Mouse (Mus musculus): ENCODE results near the gene Tbc1d14.

Gene Tbc1d14

DNA sequence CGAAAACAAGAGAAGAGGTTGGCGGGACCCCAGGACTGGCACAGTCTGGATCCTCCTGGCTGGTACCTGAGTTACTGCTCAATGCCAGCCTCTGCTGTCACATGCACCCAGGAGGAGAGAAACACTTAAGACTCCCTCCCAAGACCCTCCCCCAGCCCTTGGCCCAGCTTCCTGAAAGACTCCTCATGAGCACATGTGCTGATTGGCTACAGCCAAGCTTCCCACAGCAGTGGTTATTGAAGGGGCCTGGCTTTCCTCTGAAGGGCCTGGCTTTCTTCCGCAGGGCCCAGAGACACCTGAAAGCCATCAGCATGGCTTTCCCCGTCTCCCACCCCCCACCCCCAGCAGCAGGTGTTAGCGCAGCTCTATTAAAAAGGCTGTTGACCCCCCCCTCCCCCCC is at the start of gene Tbc1d14:
Gene Tbc1d14, minus strand, starts transcription at position 101 of the 400 bp plus-strand sequence.
- no peak for DNase-seq

DNA sequence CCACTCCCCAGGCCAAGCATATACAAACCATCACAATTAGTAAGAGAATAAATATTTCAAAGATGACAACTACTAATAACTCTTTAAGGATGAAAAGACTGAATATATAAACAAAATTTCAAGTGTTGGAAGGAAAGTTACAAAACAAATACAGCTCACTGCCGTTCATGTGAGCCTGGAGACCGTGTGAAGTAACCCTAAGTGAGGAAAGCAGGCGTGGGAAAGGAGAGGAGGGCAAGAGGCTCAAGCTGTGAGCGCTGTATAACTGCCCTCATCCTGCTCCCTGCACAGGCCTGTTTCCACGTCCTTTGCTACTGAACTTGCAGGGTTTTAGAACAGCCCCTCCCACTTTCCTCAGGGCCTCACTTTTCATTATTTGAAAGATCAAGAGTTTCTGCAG is 32.5 kb upstream of the Tbc1d14 start:
- no peak for DNase-seq

DNA sequence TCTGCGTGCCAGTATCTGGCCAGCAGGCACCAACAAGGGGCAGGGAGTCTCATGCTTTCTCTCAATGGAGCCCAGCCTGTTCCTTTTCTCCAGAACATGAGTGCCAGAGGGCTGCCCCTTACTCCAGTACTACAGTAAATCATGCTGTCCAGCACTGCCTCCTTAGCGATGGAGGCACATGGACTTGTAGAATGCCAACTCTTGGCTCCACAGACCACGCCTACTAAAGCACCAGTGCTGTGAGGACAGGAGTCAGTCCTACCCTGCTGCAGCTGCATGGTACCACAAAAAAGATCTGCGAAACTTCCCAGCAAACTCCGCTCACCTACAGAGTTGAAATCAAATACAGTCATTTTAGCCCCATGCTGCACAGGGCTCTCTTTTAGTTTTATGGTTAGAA is 30.6 kb upstream of the Tbc1d14 start:
- no peak for DNase-seq

GRCm38 (mm10) chr5:36621058-36621449 is 28.0 kb upstream of the Tbc1d14 start:
- no peak for DNase-seq

GRCm38 (mm10) chr5:36620409-36621057 is 27.5 kb upstream of the Tbc1d14 start:
- DNase-seq, result peak; percentile 29

- no peak for DNase-seq
These were observed 25.8 kb upstream of the Tbc1d14 start for GRCm38 (mm10) chr5:36618890-36619289.

DNA sequence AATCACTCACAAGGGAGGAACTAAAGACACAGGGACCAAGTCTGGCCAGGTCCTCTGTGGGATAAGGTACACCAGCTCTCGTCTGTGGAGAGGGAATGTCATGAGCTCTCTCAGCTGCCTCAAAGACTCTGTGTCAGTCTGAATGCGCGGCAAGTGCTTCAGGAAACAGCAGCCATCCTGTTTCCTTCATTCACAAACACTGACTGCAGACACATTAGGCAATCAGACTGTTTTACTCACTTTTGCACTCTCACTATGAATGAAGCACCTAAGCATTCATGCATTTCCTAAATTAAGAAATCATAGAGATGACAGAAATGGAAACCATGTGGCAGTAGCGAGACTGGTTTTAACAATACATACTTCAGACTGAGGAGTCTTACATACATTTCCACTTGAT is 25.3 kb upstream of the Tbc1d14 start:
- DNase-seq, result no peak

GRCm38 (mm10) chr5:36614124-36614523 is 21.0 kb upstream of the Tbc1d14 start:
- no peak for DNase-seq

- no peak for DNase-seq
These were observed 15.9 kb upstream of the Tbc1d14 start for GRCm38 (mm10) chr5:36608939-36609499.

DNA sequence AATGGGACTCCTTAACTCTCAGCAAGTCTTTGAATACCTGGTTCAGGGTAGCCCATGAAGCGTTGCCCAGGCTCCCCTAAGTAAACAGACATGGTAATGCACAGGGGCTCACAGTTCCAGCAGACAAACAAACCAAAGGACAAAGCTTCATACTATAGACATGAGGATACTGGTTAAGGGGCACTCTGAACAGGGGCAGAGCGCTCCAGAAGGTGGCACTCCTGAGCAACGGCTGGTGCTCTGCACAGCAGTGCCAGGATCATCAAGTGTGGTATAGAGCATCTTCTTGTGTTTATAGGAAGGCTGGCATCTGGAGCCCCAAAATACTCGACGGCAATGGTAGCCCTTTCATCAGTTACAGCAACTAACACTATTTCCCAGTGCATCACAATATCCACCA is 10.0 kb upstream of the Tbc1d14 start:
- DNase-seq, result peak; percentile 44

DNA sequence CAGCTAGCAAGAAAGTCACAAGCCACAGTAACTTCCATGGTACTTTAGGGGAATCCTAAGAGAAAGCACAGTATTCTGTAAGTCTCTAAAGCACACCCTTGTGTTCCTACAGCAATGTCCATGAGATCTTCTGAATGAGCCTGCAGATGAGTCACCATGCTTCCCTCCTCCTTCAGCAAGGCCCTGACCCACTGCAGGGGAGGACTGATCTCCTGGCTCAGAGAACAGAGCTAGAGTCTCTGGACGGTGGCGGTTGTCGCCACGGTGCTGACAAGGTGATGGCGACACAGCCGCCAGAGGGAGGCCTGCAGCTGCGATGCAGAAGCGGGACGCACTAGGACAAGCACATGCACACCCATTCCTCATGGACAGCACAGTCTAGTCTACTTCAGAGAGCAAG is 9.0 kb upstream of the Tbc1d14 start:
- DNase-seq, result no peak

DNA sequence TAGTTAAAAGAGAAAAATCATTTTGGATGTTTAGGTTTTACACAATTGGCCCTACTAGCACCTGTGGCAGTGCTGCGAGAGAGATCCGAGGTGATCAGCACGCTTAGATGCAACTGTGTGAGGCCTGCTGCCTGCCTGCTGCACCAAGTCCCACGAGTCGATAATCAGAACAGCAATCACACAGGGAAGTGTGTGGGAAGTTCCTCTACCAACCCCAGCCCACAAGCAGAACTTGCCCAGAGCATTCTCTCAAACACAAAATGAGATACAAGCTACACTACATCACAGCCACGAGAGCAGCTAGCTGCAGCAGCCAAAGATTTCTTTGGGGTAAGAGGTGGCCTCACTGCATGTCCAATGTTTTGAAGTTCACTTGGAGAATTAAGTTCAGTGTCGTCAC is 8.4 kb upstream of the Tbc1d14 start:
- no peak for DNase-seq

DNA sequence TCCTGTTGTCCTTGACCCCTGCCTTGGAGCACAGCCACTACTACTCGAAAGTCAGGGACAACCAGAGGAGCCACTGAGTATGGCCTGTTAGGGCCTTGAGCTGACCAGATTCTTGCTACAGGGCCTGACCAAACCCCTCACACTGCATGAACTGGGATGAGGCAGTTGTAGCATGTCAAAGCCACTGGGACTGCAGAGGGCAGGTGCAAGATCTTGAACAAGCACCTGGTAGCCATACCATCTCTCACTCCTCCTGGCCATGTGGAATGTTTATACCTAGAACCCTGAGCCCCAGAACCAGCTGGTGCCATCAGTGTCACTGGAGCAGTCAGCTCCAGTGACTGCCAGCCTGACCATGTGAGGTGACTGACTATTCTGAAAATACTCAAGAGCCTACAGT is 5.8 kb upstream of the Tbc1d14 start:
- no peak for DNase-seq

GRCm38 (mm10) chr5:36597653-36598052 is 4.6 kb upstream of the Tbc1d14 start:
- DNase-seq, result peak; percentile 54

DNA sequence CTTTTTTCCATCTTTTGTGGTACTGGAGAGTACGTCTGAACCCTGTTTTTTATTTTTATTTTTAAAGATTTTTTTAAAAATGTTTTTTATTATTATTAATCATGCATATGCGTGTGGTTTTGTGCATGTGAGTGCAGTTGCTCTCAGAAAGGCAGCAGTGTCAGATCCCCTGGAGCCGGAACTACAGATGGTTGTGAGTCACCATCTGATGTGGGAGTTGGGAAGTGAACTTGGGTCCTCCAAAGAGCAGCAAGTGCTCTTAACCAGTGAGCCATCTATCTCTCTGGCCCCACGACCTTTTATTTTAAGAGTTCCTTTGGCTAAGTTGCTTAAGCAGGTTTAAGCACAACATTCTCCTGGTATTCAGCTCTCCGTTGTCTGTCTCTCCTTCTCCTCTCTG is 3.1 kb upstream of the Tbc1d14 start:
- DNase-seq, result no peak

DNA sequence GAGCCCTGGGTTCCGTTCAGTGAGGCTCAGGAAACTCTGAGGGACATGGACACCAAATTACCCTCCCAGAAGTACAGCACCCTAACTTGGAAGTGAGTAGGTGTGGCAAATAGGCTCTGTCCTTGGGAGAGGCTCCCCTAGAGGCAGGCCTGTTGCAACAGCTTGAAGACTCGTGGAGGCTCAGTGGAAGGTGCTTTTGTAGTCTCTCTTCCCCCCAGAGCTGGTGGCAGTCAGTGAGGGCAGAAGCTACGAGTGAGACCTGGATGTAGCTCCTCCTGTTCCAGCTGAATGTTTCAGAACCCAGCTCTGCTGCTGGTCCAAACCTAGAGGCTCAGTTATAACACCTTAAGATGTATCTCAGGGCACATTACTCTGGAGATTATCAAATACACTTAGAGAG is 2.0 kb upstream of the Tbc1d14 start:
- DNase-seq, result no peak

- no peak for DNase-seq
These were observed 1.3 kb upstream of the Tbc1d14 start for GRCm38 (mm10) chr5:36594344-36594743.

GRCm38 (mm10) chr5:36590499-36590920 is 2.6 kb downstream of the Tbc1d14 start:
- DNase-seq, result no peak

- DNase-seq, result no peak
These were observed 8.8 kb downstream of the Tbc1d14 start for GRCm38 (mm10) chr5:36584299-36584698.

DNA sequence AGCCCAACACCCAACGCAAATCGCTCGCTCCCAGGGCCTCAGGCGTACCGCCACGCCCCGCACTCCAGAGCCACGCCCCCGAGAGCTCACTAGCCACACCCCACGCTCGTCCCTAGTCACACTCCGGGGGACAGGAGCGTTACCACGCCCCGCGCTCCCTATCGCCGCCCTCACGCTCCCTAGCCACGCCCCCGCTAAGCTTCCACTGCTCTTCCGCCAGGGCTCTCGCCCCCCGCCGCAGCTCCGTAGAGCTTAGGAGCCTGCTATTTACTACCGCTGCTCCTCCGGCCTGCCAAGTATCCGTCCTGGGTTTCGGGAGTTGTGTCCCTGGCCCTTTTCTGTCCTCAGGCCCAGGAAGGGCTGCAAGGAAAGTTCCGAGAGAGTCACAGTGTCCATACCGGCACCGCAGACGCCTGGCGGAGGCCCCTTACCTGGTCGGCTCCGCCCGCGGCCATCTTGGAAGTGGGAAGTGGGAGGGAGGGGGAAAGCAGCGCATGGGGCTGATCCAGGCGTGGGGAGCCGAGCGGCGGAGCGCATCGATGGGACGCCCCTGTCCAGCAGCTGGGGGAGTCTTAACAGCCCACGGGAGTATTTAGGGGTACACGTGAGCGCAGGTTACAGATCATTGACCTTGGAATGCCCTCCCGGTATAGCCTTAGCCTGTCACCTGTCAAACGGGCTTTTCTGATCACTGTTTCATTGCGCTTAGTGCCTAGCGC is 11.0 kb downstream of the Tbc1d14 start:
- DNase-seq, result peak; percentile 100

DNA sequence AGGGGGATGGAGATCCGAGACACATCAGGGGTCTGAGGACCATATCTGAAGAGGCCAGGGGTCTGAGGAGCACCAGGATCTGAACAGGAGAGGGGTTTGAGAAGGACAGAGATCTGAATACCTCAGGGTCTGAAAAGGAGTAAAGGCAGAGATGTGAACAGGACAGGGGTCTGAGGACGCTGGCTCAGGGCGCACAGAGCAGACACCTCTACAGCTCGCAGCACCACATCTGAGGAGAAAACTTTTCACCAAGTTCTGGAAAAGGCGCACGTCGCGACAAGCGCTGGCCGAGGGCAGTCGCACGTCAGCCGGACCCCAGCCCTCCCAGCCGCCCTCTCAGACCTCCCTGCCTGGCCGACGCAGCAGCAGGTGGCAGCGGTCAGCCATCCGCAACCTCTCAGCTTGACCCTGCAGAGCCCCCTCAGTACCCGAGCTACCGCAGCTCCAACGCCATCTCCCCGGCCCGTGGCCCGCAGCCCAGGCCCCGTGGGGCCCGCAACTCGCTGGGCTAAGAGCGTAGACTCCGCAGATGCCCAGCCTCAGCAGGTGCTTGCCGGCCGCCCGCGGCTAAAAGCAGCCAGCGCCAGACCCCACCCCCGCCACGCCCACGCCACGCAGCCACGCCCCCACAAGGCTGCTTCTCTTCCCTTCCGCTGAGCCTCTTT is 11.7 kb downstream of the Tbc1d14 start:
- DNase-seq, result no peak

DNA sequence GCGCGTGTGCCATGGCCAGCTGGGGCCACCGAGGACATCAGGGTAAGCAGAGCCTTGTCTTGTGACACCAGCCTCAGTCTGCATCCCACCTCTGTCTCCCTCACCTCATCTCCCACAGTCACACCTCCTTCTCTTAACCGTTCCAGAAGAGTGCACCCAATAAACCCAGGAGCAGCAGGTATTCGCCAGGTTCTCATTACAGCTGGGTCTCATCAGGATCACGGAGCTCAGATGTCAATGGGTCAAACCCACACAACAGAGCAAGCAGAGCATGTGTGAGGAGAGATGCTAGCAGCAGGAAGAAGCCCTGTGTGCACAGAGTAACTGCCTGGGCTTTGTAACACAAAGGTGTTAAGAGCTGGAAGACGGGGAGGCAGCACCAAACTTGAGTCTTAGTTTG is 13.1 kb downstream of the Tbc1d14 start:
- peak; percentile 47 for DNase-seq

DNA sequence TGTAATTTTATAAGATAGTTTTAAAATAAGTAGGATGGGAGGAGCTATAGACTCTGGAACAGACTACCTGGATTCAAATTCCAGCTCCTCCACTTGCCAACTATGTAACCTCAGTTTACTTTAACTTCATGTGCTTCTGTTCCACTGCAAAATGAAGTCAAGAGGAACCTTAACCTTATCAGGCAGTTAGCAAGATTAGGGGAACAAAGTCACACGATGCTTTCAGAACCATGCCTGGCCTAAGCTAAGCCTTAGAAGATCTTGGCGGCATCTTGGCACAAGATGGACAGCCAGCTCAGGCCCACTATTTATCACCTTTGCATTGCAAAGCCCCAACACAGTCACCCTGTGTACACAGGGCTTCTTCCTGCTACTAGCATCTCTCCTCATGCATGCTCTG is 14.1 kb downstream of the Tbc1d14 start:
- no peak for DNase-seq

DNA sequence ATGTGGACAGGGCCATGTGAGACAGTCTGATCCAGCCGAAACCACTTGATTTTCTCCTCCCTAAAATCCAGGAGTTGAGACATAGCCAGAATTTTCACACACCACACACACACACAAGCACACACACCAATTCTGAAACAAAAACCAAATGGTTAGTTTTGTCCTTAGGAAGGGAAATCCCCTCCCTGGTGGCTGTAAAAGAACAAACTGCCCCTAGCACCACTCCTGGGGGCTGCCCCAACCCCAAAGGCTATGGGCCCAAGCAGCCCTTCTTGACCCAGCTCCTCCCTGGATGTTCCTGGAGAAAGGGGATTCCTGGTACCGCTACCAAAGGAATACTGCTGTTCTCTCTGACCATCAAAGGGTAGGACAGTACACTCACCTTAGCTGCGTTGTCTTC is 16.6 kb downstream of the Tbc1d14 start:
- no peak for DNase-seq

All from kidney, postnatal 14 days (tissue).